ENCODE assay signal across 18 mouse cellular contexts in genomic region chr9:107287294-107287693, GRCm38 (mm10). TPM values are rescaled to one million over a fixed set of nuclear protein-coding genes. Genes with fewer than 3 reads are reported as not detected.
DNase-seq lines count a peak whose midpoint lies in the region; ATAC-seq and TF ChIP-seq lines count a peak whose summit lies in the region.
"Had no signal": no experiment of that assay in that cellular context is flagged by ENCODE, and none has a peak within 500 bp of the region (broad histone marks: within the 10 kb centered on the region; RNA-seq: fewer than 3 reads in every experiment).

No protein-coding gene starts in this region.

- H3K4me3 ChIP-seq in heart, postnatal 0 days (ENCODE audit: low read depth, low read length) = no peak overlapping the region
- no peak overlapping the region for H3K4me3 ChIP-seq in heart, embryonic 10.5 days
- peak overlapping the region in 1 of 2 experiments; percentile 95; a peak in 2 of 4 replicates for H3K4me3 ChIP-seq in MEL (ENCODE audit: control insufficient read depth in 1 of 2, insufficient read depth in 1 of 2, low read depth in 2 of 2, low read length in 2 of 2)
- H3K4me3 ChIP-seq: heart, embryonic 13.5 days; hindbrain, embryonic 10.5 days; limb, embryonic 12.5 days; midbrain, embryonic 13.5 days had no signal

- no peak for TF ChIP-seq CTCF in heart, postnatal 0 days (IDR thresholded peaks at IDR 0.05; ENCODE audit: low read depth)
- no peak for TF ChIP-seq CTCF in MEL (IDR thresholded peaks at IDR 0.05 in 2 of 3, conservative IDR thresholded peaks at IDR 0.05 in 1 of 3; ENCODE audit: control insufficient read depth in 1 of 3, insufficient read depth in 1 of 3, low read depth in 2 of 3, low read length in 3 of 3, poor library complexity in 1 of 3, severe bottlenecking in 1 of 3)

- no peak for TF ChIP-seq RAD21 in MEL (IDR thresholded peaks at IDR 0.05; ENCODE audit: low read depth, low read length)

- H3K27me3 ChIP-seq in heart, postnatal 0 days (ENCODE audit: control insufficient read depth, insufficient read depth, low read length) = no peaks in the 10 kb centered on the region
- H3K27me3 ChIP-seq in heart, embryonic 10.5 days (ENCODE audit: insufficient read depth, poor library complexity, severe bottlenecking) = peaks cover 14% of the 10 kb centered on the region
- no peaks in the 10 kb centered on the region for H3K27me3 ChIP-seq in MEL (ENCODE audit: control insufficient read depth in 1 of 2, insufficient read depth in 2 of 2, low read length in 2 of 2)

- no peak overlapping the region for H3K9ac ChIP-seq in heart, postnatal 0 days (replicated peaks; ENCODE audit: low read depth, low read length)
- H3K9ac ChIP-seq in MEL (ENCODE audit: control insufficient read depth, low read depth, low read length, poor library complexity, severe bottlenecking) = peak overlapping the region; percentile 46
- H3K9ac ChIP-seq: heart, embryonic 13.5 days; limb, embryonic 12.5 days; midbrain, embryonic 13.5 days had no signal

- H3K79me2 ChIP-seq in MEL (ENCODE audit: control insufficient read depth, insufficient read depth, low read length, poor library complexity) = peaks cover 4% of the 10 kb centered on the region

- peaks cover 12% of the 10 kb centered on the region; the same call in 1 of the 2 replicates for H3K4me1 ChIP-seq in heart, postnatal 0 days (ENCODE audit: control insufficient read depth, insufficient read depth)
- H3K4me1 ChIP-seq in heart, embryonic 10.5 days = peaks cover 32% of the 10 kb centered on the region
- peaks cover 9 to 44% of the 10 kb centered on the region in 2 experiments for H3K4me1 ChIP-seq in MEL (ENCODE audit: control insufficient read depth in 1 of 2, insufficient read depth in 2 of 2, low read length in 2 of 2)

- no peak for ATAC-seq in heart, postnatal 0 days (ENCODE audit: insufficient read depth, low read depth)
- ATAC-seq in inflammation-experienced regulatory T-cells, adult 6 months = peak; percentile 12
- ATAC-seq in megakaryocyte progenitor cell, adult 5-6 weeks (replicated peaks; ENCODE audit: poor library complexity) = peak; percentile 42
- ATAC-seq: midbrain, embryonic 13.5 days had no signal

- no peaks in the 10 kb centered on the region for H3K36me3 ChIP-seq in heart, postnatal 0 days (replicated peaks; ENCODE audit: control insufficient read depth, insufficient read depth, low read length)
- no peaks in the 10 kb centered on the region for H3K36me3 ChIP-seq in heart, embryonic 10.5 days
- H3K36me3 ChIP-seq in MEL (ENCODE audit: control insufficient read depth in 1 of 2, insufficient read depth in 2 of 2, low read length in 2 of 2) = peaks cover 0 to 23% of the 10 kb centered on the region in 2 experiments; a peak in 3 of 4 replicates
- H3K36me3 ChIP-seq: heart, embryonic 13.5 days; hindbrain, embryonic 10.5 days; limb, embryonic 12.5 days; midbrain, embryonic 13.5 days had no signal

- peak; percentile 1 for DNase-seq in heart, postnatal 0 days (ENCODE audit: low spot score)
- no peak for DNase-seq in heart, embryonic 10.5 days (ENCODE audit: low spot score)
- DNase-seq in MEL (ENCODE audit: low read depth, low spot score) = peak; percentile 80
- DNase-seq in thymus, postnatal 10 days (ENCODE audit: low spot score in 2 of 2) = no peak
- DNase-seq in cerebellum, adult 9-11 months = no peak
- DNase-seq in layer of hippocampus, postnatal 36 days = no peak
- DNase-seq: adrenal gland, postnatal 25 days; cerebellum, postnatal 25 days; gastrocnemius, postnatal 25 days; kidney, adult 11 months; kidney, postnatal 4 days; lung, postnatal 10 days had no signal

- WGBS in heart, postnatal 0 days = 67% methylated on average over 2 of the region's 2 CpGs
- 78% methylated on average over 2 of the region's 2 CpGs for whole genome bisulfite sequencing in heart, embryonic 10.5 days

- TF ChIP-seq EP300 in heart, postnatal 0 days (IDR thresholded peaks at IDR 0.05; ENCODE audit: low read depth) = no peak
- no peak for TF ChIP-seq EP300 in MEL (IDR thresholded peaks at IDR 0.05; ENCODE audit: low read depth in 1 of 2, low read length in 2 of 2)

- no peak overlapping the region for H3K27ac ChIP-seq in heart, postnatal 0 days (ENCODE audit: low read depth)
- no peak overlapping the region for H3K27ac ChIP-seq in heart, embryonic 10.5 days
- H3K27ac ChIP-seq in MEL (ENCODE audit: control insufficient read depth, low read depth, low read length) = peak overlapping the region; percentile 50
- H3K27ac ChIP-seq: heart, embryonic 13.5 days; limb, embryonic 12.5 days; midbrain, embryonic 13.5 days had no signal

- H3K4me2 ChIP-seq in heart, postnatal 0 days (ENCODE audit: low read depth, low read length) = no peak overlapping the region
- H3K4me2 ChIP-seq: limb, embryonic 12.5 days; midbrain, embryonic 13.5 days had no signal

- peak in 1 of 2 experiments; percentile 42; a peak in 1 of 4 replicates for TF ChIP-seq POLR2A in MEL (IDR thresholded peaks at IDR 0.05; ENCODE audit: control insufficient read depth in 1 of 2, insufficient read depth in 1 of 2, low read depth in 1 of 2, low read length in 2 of 2, poor library complexity in 1 of 2)

- no peaks in the 10 kb centered on the region for H3K9me3 ChIP-seq in heart, postnatal 0 days (replicated peaks; ENCODE audit: control insufficient read depth, low read length)
- H3K9me3 ChIP-seq in heart, embryonic 10.5 days = no peaks in the 10 kb centered on the region
- H3K9me3 ChIP-seq in MEL (replicated peaks; ENCODE audit: insufficient read depth, low read length) = no peaks in the 10 kb centered on the region
- H3K9me3 ChIP-seq: heart, embryonic 13.5 days; hindbrain, embryonic 10.5 days; limb, embryonic 12.5 days; midbrain, embryonic 13.5 days had no signal

RNA-seq across cellular contexts. Expression of gene Mapkapk3, which starts 2.4 kb away (rescaled TPM):
- total RNA-seq in heart, postnatal 0 days (2014; rRNA removed; ENCODE audit: low replicate concordance) = 14.8 and 24.0 TPM in 2 replicates
- 13.0 and 15.1 TPM in 2 replicates for polyA plus RNA-seq in heart, postnatal 0 days (2015; fragmentation: Nextera tagmentation; extraction: Ambion mirVana)
- 7.1 and 10.1 TPM in 2 replicates for polyA plus RNA-seq in heart, embryonic 10.5 days (2016; fragmentation: Nextera tagmentation; extraction: Ambion mirVana)
- 36.0 and 49.9 TPM in 2 replicates for total RNA-seq in MEL (2012; rRNA removed)
- 10 to 100 TPM in 1 of 2 experiments, not detected in 1; 42.3 TPM for polyA plus RNA-seq in MEL (2012; ENCODE audit: insufficient read depth in 1 of 2, insufficient read length in 2 of 2, low read depth in 1 of 2, low replicate concordance in 2 of 2, missing spikeins in 1 of 2)
- 10 to 100 TPM; 53.9 to 59.6 (median 59.2) TPM for polyA plus RNA-seq in inflammation-experienced regulatory T-cells, adult 6 months (2017; shearing (Covaris generic))
- 100 and 115 TPM in 2 replicates for total RNA-seq in megakaryocyte progenitor cell, adult 5-6 weeks (2015)
- 175 and 186 TPM in 2 replicates for total RNA-seq in megakaryocyte progenitor cell, adult 5-6 weeks (2017)
- total RNA-seq in layer of hippocampus, postnatal 36 days (2021) = 1 to 10 TPM; 1.6 to 2.9 TPM

RNA-seq across cellular contexts. Expression of gene Cish, which starts 8.5 kb away (rescaled TPM):
- 44.8 and 62.6 TPM in 2 replicates for total RNA-seq in heart, postnatal 0 days (2014; rRNA removed; ENCODE audit: low replicate concordance)
- polyA plus RNA-seq in heart, postnatal 0 days (2015; fragmentation: Nextera tagmentation; extraction: Ambion mirVana) = 136 and 149 TPM in 2 replicates
- polyA plus RNA-seq in heart, embryonic 10.5 days (2016; fragmentation: Nextera tagmentation; extraction: Ambion mirVana) = 9.4 and 13.2 TPM in 2 replicates
- total RNA-seq in MEL (2012; rRNA removed) = 5.1 and 10.0 TPM in 2 replicates
- polyA plus RNA-seq in MEL (2012; ENCODE audit: insufficient read depth in 1 of 2, insufficient read length in 2 of 2, low read depth in 1 of 2, low replicate concordance in 2 of 2, missing spikeins in 1 of 2) = 10 to 100 TPM in 1 of 2 experiments, not detected in 1; 24.5 TPM
- polyA plus RNA-seq in inflammation-experienced regulatory T-cells, adult 6 months (2017; shearing (Covaris generic)) = 100 to 1,000 TPM in 2 of 3 experiments, 10 to 100 TPM in 1; 85.4 to 124 (median 100) TPM
- total RNA-seq in megakaryocyte progenitor cell, adult 5-6 weeks (2015) = 0.51 and 0.86 TPM in 2 replicates
- 0.21 and 0.34 TPM in 2 replicates for total RNA-seq in megakaryocyte progenitor cell, adult 5-6 weeks (2017)
- total RNA-seq in layer of hippocampus, postnatal 36 days (2021) = 1 to 10 TPM; 3.8 to 3.9 TPM

RNA-seq across cellular contexts. Expression of gene Hemk1, which starts 50.9 kb away (rescaled TPM):
- 4.8 and 28.7 TPM in 2 replicates for total RNA-seq in heart, postnatal 0 days (2014; rRNA removed; ENCODE audit: low replicate concordance)
- 12.3 and 15.3 TPM in 2 replicates for polyA plus RNA-seq in heart, postnatal 0 days (2015; fragmentation: Nextera tagmentation; extraction: Ambion mirVana)
- polyA plus RNA-seq in heart, embryonic 10.5 days (2016; fragmentation: Nextera tagmentation; extraction: Ambion mirVana) = 13.4 and 14.6 TPM in 2 replicates
- 7.5 TPM in 2 replicates for total RNA-seq in MEL (2012; rRNA removed)
- 10 to 100 TPM in 1 of 2 experiments, not detected in 1; 11.8 TPM for polyA plus RNA-seq in MEL (2012; ENCODE audit: insufficient read depth in 1 of 2, insufficient read length in 2 of 2, low read depth in 1 of 2, low replicate concordance in 2 of 2, missing spikeins in 1 of 2)
- polyA plus RNA-seq in inflammation-experienced regulatory T-cells, adult 6 months (2017; shearing (Covaris generic)) = 10 to 100 TPM; 22.0 to 35.2 (median 29.8) TPM
- 14.5 and 20.2 TPM in 2 replicates for total RNA-seq in megakaryocyte progenitor cell, adult 5-6 weeks (2015)
- total RNA-seq in megakaryocyte progenitor cell, adult 5-6 weeks (2017) = 12.0 and 14.0 TPM in 2 replicates
- 10 to 100 TPM; 17.2 to 19.5 TPM for total RNA-seq in layer of hippocampus, postnatal 36 days (2021)

RNA-seq across cellular contexts. Expression of gene 6430571L13Rik, which starts 53.1 kb away (rescaled TPM):
- 1.1 and 11.0 TPM in 2 replicates for total RNA-seq in heart, postnatal 0 days (2014; rRNA removed; ENCODE audit: low replicate concordance)
- polyA plus RNA-seq in heart, postnatal 0 days (2015; fragmentation: Nextera tagmentation; extraction: Ambion mirVana) = 3.1 and 3.3 TPM in 2 replicates
- polyA plus RNA-seq in heart, embryonic 10.5 days (2016; fragmentation: Nextera tagmentation; extraction: Ambion mirVana) = 0.74 and 1.2 TPM in 2 replicates
- total RNA-seq in MEL (2012; rRNA removed) = 0.35 and 0.36 TPM in 2 replicates
- under 1 TPM in 1 of 2 experiments, not detected in 1; 0.35 TPM for polyA plus RNA-seq in MEL (2012; ENCODE audit: insufficient read depth in 1 of 2, insufficient read length in 2 of 2, low read depth in 1 of 2, low replicate concordance in 2 of 2, missing spikeins in 1 of 2)
- polyA plus RNA-seq in inflammation-experienced regulatory T-cells, adult 6 months (2017; shearing (Covaris generic)) = 1 to 10 TPM in 2 of 3 experiments, under 1 TPM in 1; 0.99 to 3.2 (median 1.3) TPM
- total RNA-seq in megakaryocyte progenitor cell, adult 5-6 weeks (2015) = 0.07 TPM in 1 of 2 replicates, not detected in the other
- total RNA-seq in megakaryocyte progenitor cell, adult 5-6 weeks (2017) = 0.08 and 0.17 TPM in 2 replicates
- total RNA-seq in layer of hippocampus, postnatal 36 days (2021) = 1 to 10 TPM; 1.5 to 1.9 TPM

RNA-seq across cellular contexts. Expression of gene Dock3, which starts 55.6 kb away (rescaled TPM):
- 0.08 and 11.6 TPM in 2 replicates for total RNA-seq in heart, postnatal 0 days (2014; rRNA removed; ENCODE audit: low replicate concordance)
- polyA plus RNA-seq in heart, postnatal 0 days (2015; fragmentation: Nextera tagmentation; extraction: Ambion mirVana) = 0.16 and 0.21 TPM in 2 replicates
- 0.22 and 0.57 TPM in 2 replicates for polyA plus RNA-seq in heart, embryonic 10.5 days (2016; fragmentation: Nextera tagmentation; extraction: Ambion mirVana)
- total RNA-seq in MEL (2012; rRNA removed) = 0.08 TPM in 1 of 2 replicates, not detected in the other
- under 1 TPM in 1 of 2 experiments, not detected in 1; 0.03 TPM for polyA plus RNA-seq in MEL (2012; ENCODE audit: insufficient read depth in 1 of 2, insufficient read length in 2 of 2, low read depth in 1 of 2, low replicate concordance in 2 of 2, missing spikeins in 1 of 2)
- not detected for polyA plus RNA-seq in inflammation-experienced regulatory T-cells, adult 6 months (2017; shearing (Covaris generic))
- 1.2 TPM in 1 of 2 replicates, not detected in the other for total RNA-seq in megakaryocyte progenitor cell, adult 5-6 weeks (2015)
- not detected in 2 replicates for total RNA-seq in megakaryocyte progenitor cell, adult 5-6 weeks (2017)
- total RNA-seq in layer of hippocampus, postnatal 36 days (2021) = 100 to 1,000 TPM; 107 to 108 TPM

Comparison
In these comparisons a context has a peak if more than half of its experiments do, and no peak if none do; other contexts are left out.
1. DNase-seq: peak in heart, postnatal 0 days (single experiment) and MEL (single experiment); none in heart, embryonic 10.5 days (single experiment), thymus, postnatal 10 days (0 of 2), cerebellum, adult 9-11 months (single experiment) and layer of hippocampus, postnatal 36 days (0 of 2).